In the genomic region with DNA sequence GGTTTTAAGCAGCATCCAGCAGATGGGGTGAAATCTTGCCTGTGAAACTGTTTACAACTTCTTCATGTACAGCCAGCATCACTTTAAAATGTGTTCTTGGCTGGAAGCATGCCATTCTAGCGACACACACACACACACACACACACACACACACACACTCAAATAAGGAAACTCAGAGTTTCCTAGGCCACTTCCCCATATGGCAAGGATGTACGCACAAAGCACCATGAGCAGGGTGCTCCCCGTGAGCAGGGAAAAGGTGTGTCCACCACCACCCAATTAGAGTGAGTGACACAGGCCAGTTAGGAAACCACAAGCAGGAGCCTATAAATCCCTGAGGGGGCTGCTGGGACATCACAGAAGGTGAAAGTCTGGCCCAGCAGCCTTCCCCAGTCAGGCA, we compare ENCODE assay signal across 14 mouse cellular contexts. TPM values are rescaled to one million over a fixed set of nuclear protein-coding genes. Genes with fewer than 3 reads are reported as not detected.
A peak's percentile ranks its signal among the peaks of the same experiment; 100 is the strongest.
DNase-seq lines count a peak whose midpoint lies in the region; ATAC-seq and TF ChIP-seq lines count a peak whose summit lies in the region.
"Had no signal": no experiment of that assay in that cellular context is flagged by ENCODE, and none has a peak within 500 bp of the region (broad histone marks: within the 10 kb centered on the region; RNA-seq: fewer than 3 reads in every experiment).

No protein-coding gene starts in this region.

- peak overlapping the region; percentile 45 for H3K4me3 ChIP-seq in liver, postnatal 0 days (ENCODE audit: low read depth, low read length)
- no peak overlapping the region for H3K4me3 ChIP-seq in neural tube, embryonic 14.5 days (ENCODE audit: low read depth, low read length)

- peaks cover 13% of the 10 kb centered on the region for H3K4me1 ChIP-seq in liver, postnatal 0 days (ENCODE audit: insufficient read depth)
- H3K4me1 ChIP-seq in neural tube, embryonic 14.5 days (ENCODE audit: control insufficient read depth, insufficient read depth, low read length): no peaks in the 10 kb centered on the region

- H3K27ac ChIP-seq in liver, postnatal 0 days (ENCODE audit: low read depth): peak overlapping the region; percentile 65; the same call in 1 of the 2 replicates
- H3K27ac ChIP-seq in neural tube, embryonic 14.5 days (ENCODE audit: low read depth, low read length): no peak overlapping the region
- H3K27ac ChIP-seq: left cerebral cortex, adult 2 months had no signal

- no peak overlapping the region for H3K9ac ChIP-seq in liver, postnatal 0 days (replicated peaks)
- no peak overlapping the region for H3K9ac ChIP-seq in neural tube, embryonic 14.5 days (replicated peaks; ENCODE audit: low read depth, low read length)

- H3K9me3 ChIP-seq in liver, postnatal 0 days (ENCODE audit: low read length): no peaks in the 10 kb centered on the region
- no peaks in the 10 kb centered on the region for H3K9me3 ChIP-seq in neural tube, embryonic 14.5 days (ENCODE audit: control insufficient read depth, low read length)

- peak; percentile 6 for DNase-seq in cerebellum, adult 11-12 months
- DNase-seq in cerebellum, postnatal 36 days: no peak
- peak; percentile 43 for DNase-seq in liver, postnatal 0 days
- no peak for DNase-seq in liver
- DNase-seq in brain, embryonic 18.5 days (ENCODE audit: low read depth, low spot score): peak; percentile 24
- DNase-seq in embryo, embryonic 11 days: no peak
- DNase-seq in thymus, postnatal 10 days (ENCODE audit: low spot score in 2 of 2): no peak
- DNase-seq: adrenal gland, postnatal 36 days; kidney, adult 8-10 months; spleen, adult 18-20 months had no signal

- peak; percentile 42 for ATAC-seq in liver, postnatal 0 days
- no peak for ATAC-seq in neural tube, embryonic 14.5 days (ENCODE audit: low read depth)
- ATAC-seq: Patski had no signal

- no peaks in the 10 kb centered on the region for H3K36me3 ChIP-seq in liver, postnatal 0 days (replicated peaks; ENCODE audit: insufficient read depth, low read length)
- no peaks in the 10 kb centered on the region for H3K36me3 ChIP-seq in neural tube, embryonic 14.5 days (ENCODE audit: control insufficient read depth, insufficient read depth, low read length)

- no peaks in the 10 kb centered on the region for H3K27me3 ChIP-seq in liver, postnatal 0 days (ENCODE audit: insufficient read depth, low read length)
- H3K27me3 ChIP-seq in neural tube, embryonic 14.5 days (ENCODE audit: control insufficient read depth, insufficient read depth, low read length): no peaks in the 10 kb centered on the region

- TF ChIP-seq CTCF in liver, postnatal 0 days (IDR thresholded peaks at IDR 0.05; ENCODE audit: low read depth): no peak

- 41% methylated on average over 3 of the region's 3 CpGs for WGBS in liver, postnatal 0 days (ENCODE audit: insufficient replicate concordance)
- 74% methylated on average over 3 of the region's 3 CpGs for WGBS in neural tube, embryonic 14.5 days

- peak overlapping the region; percentile 80; the same call in 1 of the 2 replicates for H3K4me2 ChIP-seq in liver, postnatal 0 days (ENCODE audit: low read depth, low read length)
- H3K4me2 ChIP-seq in neural tube, embryonic 14.5 days (ENCODE audit: low read depth, low read length): peak overlapping the region; percentile 2; the same call in 1 of the 2 replicates
- H3K4me2 ChIP-seq: heart, embryonic 11.5 days had no signal

- no peak for TF ChIP-seq EP300 in liver, postnatal 0 days (IDR thresholded peaks at IDR 0.05; ENCODE audit: low read depth)

RNA-seq across cellular contexts. Expression of a gene that starts 10.5 kb away (rescaled TPM):
- 2.7 and 3.4 TPM in 2 replicates for polyA plus RNA-seq in liver, postnatal 0 days (2015; fragmentation: Nextera tagmentation; extraction: Ambion mirVana)
- 0.19 and 0.57 TPM in 2 replicates for polyA plus RNA-seq in neural tube, embryonic 14.5 days (2014; fragmentation: Nextera tagmentation; extraction: Ambion mirVana)

Comparison
In these comparisons a context has a peak if more than half of its experiments do, and no peak if none do; other contexts are left out.
1. DNase-seq: peak in cerebellum, adult 11-12 months (single experiment), liver, postnatal 0 days (single experiment) and brain, embryonic 18.5 days (single experiment); none in cerebellum, postnatal 36 days (0 of 2), liver (single experiment), embryo, embryonic 11 days (single experiment) and thymus, postnatal 10 days (0 of 2).